Mouse (Mus musculus) ES-CJ7 (cell line): ENCODE measurements at regions not wholly inside any gene's neighbourhood (a gene's known extent, or its start where the extent isn't known, plus 50 kb on each side); places are given as distances from the start of the nearest gene placed in this dataset.

Experiments
- DNase-seq: peaks from one replicate; pipeline ENCODE4 v3.0.0; 2011; ENCODE audit warnings: low read depth, low spot score

DNA sequence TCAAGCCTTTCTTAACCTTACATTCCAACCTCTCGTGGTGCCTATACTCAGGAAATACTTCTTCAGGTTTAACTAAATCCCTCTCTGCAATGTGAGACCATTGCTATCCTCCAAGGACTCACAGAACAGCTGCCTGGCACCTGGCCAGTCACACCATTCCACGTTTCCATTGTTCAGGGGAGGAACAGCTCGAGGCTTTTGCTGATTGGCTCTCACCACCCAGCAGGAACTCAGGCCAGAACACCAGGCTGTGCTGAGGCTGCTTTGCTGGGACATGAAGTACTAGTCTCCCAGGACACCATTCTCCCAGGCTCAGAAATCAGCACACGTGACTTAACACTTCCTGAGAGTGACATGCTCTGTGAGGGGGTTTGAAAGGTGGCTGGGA is 357.6 kb downstream of the Sorl1 start:
- DNase-seq = peak; percentile 46

DNA sequence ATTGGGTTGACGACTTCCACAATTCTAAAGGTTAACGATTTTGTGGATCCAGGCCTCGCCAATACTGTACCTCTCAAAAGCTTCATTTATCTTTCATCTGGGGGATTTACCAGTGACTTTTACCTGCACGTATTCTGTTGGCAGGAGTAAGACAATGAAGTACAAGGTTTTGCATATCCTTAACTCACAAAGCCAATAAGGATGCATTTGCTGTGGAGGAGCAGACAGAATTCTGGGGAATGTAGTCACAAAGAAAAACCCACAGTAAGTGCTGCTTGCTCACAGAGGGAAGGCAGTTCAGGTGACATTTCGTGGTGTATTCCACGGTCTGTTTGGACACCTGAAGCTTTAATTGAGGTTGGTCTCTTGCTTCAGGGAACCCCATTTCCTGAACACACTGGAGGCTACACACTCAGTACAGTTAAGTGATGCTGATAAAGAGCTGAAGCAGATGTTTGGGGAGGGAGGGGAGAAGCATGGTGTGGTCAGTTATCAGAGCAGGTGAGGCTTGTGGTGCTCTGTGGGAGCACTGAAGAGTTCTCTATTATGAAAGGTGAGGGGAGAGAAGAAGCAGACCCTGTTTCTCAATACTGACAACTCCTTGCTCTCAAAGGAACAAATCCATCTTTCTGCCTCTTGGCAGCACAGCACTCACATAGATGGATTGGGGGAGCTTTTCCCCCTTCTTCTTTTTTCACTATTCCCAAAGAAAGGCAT is 358.1 kb downstream of the Sorl1 start:
- DNase-seq = peak; percentile 78

DNA sequence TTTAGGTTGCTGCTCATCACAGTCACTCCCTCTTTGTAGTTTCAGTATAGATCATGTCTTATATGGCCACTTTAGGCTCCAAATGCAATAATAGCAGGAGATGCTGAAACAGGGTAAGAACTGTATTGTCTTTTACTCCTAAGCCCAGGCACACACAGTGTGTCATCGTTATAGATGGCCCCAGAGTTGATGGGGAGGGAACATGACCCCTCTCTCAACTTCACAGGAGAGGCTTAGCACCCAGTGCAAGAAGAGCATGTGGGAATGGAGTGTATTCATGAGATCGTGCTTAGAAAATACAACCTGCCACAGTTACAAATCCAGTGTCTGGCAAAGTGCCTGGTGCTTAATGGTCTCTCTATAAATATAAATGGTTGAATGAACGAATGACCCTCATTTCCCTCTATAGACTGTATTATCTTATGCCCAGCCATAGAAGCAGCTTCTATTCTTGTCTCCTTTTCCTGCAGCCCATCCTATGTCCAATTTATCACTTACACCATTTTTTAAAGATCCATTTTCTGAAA is 363.0 kb downstream of the Sorl1 start:
- DNase-seq = no peak

DNA sequence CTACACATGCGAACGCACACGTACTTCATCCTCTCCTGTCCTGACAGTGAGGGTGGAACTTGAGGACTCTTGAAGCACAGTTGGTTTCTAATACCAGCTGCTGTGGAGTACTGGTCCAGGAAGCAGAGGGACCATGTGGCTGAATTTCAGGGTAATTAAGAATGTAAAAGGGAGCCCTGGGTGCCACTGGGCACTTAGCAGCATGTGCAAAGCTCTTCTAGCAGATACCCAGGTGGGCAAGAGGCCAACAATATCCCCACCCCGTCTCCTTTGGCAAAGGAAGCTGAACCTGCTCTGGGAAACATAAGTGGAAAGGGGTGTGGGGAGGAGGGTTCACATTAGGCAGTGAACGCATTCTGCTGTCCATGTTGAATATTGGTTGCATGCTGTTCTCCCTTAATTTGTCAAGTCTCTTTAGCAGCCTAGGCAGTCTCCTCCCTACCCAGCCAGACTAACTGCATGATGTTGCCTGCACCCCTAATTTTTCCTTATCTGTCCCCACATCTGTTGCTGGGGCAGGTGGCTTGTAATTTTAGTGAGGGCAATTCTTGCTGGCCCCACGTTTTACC is 369.6 kb downstream of the Sorl1 start:
- no peak for DNase-seq

DNA sequence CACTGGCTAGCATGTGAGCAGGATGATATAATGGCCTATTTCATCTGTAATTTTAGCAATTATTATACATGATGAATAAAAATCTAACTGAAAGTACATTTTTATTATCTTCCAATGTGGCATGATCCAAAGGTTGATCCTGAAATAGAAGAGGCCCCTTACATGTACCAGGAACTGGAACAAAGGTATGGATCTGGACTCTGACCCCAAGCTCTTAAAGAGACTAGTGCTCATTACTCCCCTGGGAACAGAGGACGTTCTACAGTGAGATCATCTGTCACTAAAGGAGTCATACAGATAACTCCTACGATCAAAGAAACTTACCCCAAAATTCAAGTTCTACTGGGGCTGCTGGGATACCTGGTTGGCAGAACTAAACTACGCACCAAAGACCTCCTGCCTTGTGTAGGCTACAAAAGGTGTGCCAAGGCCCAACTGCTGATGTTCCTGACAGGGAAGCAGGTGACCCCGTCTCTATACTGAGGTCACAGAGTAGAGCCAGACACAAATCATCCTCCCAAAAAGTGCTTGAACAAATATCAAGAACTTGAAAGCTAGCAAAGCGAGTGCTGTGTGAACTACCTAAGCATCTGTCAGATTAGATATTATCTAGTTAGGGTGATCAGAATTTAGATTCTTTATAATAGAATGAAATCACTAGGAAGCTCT is 378.0 kb downstream of the Sorl1 start:
- no peak for DNase-seq

DNA sequence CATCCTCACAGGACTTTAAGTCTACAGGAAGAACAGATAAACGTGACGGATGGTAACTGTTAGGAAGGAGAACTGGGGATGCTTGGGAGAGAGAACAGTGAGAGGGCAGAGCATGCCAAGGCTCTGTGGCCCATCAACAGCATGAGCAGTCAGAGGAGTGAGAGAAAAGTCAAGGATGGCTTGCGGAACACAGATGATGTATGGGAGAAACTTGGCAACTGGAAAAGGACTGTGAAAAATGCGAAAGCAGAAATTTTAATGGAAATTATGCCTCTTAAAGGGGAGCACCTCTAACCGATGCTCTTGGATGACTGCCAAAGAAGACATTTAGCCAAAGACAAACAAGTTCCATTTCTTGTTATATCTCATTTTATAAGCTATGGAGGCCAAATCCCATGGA is 382.6 kb downstream of the Sorl1 start:
- DNase-seq = no peak

DNA sequence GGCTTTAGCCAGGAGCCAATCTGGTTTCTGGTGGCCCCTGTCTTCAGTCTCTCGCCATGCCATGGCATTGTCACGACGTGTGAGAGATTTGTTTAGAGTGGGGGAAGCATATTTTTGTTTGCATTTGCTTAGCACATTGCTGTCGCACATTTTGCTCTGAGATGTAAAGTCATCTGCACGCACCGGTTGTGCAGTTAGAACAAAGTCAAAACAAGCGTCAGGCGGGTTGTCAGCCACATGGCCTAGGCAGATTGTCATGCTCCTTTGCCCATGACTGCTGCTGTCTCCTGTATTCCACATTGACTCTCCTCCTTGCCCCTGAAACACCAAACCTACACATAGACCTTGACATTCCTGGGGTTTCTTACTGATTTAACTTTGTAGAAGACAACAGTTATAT is 383.6 kb downstream of the Sorl1 start:
- no peak for DNase-seq

DNA sequence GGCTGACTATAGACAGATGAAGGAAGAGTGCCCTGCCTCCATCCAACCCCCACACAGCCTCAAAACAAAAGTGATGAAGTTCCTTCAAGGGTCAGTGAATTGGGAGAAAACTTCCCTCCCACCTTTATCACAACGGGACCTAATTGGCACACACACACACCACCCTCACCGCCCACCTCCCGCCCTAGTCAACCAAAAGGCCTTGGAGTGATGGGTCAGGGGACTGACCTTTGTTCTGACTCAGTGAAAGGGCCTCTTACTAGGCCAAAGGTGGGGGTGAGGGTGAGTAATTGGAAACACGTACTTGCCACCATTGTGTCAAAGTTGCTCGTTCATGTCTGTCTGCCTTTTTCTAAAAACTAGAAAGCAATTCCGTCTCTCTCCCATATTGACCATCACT is 386.4 kb downstream of the Sorl1 start:
- DNase-seq = peak; percentile 2

DNA sequence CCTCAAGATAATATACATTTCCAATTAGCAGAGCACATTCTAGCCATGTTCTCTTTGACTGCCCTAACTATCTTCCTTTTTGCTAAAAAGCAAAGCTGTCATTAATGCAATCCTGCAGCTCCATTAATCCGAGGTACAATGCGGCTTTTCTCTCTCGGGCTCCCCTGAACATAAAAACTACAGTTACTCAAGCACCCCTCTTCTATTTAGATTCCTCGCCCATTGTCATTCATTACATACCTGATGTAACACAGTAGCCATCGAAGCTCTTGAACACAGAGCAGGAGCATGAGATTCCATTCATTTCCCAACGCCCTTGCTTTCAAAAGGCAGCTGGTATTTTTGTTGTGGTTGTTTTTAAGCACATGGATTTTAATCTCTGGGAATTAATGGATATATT is 387.2 kb downstream of the Sorl1 start:
- DNase-seq = peak; percentile 62

DNA sequence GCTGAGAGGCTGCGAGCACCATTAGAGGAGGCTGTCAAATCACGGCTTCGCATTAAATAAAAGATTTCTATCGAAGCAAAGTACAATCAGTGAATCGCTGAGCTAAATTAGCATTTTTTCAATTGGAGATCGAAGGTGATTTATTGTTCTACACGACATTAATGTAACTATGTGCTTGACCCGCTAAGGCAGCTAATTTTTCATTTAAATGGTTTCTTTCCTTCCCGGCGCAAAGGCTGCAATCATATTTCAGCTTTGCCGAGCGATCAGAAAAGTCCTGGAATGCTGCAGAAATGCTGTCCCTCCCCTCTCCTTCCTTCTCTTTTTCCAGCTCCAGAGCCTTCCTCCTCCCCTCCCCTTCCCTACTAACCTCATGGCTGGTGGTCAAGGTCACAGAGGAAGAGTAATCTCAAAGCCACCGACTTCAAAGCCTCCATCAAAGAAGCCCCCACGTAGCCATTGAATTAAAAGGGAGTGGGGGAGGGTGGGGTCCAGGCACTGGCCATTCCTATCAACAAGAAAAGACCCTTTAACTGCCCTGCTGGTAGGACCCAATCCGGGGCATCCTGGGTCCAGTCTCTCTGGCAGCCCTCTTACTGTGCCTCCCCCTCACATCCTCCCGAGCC is 387.8 kb downstream of the Sorl1 start:
- peak; percentile 84 for DNase-seq

DNA sequence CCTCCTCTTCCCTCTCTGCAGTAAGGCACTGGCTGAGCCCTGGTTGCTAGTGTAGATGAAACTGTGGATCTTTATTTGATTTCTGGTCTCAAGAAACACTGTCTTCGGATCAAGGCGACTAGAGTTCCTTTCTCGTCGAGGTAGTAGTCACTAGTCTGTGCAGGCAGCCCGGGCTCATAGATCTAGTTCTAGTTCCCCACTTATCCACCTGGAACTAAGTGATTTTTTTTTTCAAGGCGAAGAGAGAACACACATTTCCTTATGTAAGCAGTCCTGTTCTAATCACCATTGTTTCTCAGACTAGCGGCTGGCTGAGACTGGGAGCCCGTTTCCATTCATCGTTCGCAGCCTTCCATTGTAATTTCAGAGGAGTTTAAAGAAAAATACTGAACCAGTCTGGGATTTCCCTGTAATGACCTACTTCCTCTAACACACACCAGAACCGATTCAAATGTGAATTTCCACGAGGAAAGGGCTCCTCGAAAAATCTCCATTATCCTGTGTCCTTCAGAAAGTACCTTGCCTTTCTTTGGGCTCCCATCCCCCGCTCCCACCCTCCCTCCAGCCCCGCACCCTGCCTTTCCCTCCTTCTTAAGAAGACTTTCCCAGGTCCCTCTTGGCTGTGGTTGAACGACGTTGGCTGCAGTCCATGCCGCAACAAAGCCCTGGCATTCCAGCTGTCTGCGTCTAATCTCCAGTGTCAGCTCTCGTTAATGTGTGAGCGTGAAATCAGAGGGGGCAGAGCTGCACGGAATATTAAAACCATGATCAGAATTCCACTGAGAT is 388.5 kb downstream of the Sorl1 start:
- DNase-seq = peak; percentile 79

DNA sequence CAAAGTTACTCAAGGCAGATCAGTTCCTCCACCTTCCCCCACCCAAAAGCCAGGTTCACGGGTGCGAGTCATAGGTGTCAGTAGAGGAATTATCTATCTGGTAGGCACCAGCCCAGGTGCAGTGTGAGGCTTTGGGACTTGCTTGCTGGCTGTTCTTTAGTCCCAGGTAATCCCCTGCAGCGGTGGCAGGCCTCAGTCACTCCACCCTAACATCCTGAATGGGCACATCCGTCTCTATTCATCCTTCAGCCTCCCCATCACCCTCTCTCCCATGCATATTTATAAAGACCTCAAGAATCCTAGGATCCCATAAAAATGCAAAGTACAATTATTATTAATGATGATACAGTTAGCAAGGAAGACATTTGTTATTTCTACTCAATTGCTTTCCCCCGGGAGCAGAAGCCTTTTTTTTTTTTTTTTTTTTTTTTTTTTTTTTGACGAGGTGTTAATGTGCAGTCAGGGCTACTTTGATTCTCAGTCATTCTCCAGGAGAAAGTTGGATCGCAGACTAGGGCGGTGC is 389.1 kb downstream of the Sorl1 start:
- peak; percentile 56 for DNase-seq

DNA sequence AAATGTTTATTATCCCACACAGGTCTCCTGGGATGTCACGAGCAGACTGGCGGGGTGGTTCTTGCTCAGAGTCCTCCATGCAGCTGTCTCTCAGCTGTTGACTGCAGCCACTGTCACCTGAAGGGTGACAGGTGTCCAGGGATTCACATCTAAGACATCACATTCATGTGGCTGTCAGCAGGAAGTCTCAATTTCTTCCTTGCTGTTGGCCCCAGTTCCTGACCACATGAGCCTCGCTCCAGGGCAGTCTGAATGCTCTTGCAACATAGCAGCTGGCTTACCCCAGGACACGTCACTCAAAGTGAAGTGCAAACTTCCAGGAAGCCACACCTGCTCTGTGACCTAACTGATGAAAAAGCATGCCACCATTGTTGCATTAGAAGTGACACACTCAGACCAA is 402.5 kb downstream of the Sorl1 start:
- no peak for DNase-seq

DNA sequence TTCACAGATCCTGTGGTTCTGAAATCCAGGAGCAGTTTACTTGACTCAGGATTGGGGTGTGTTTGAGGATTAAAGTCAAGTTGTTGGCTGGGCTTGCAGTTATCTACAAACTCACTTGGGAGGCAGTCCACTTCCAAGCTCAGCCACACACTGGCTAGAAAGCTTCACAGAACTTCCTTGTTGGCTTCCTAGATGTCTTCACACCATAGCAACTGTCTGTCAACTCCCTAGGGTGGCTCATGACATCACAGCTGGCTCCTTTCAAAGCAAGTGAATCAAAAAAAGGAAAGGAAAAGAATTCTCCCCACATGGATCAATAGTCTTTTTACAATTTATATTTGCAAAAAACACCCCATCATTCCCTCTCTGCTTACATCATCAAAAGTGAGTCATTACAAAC is 408.9 kb downstream of the Sorl1 start:
- no peak for DNase-seq

DNA sequence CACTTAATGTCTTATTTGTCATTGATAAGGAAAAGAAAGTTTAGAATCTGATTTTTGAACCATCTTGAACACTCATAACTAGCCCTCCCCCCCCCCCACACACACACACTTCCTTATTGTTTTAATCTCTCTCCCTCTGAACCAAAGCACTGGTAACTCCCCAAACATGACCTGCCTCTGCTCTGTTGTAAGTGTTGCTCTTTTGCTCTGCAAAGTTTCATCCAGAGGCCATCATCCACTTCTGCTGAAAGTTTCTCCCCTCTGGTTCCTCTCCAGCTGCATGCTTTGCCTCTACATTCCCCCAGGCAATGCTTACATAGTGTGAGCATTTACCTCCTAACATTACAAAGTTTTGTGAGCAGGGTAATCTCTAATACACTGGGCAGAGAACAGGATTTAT is 418.1 kb downstream of the Sorl1 start:
- DNase-seq = no peak

DNA sequence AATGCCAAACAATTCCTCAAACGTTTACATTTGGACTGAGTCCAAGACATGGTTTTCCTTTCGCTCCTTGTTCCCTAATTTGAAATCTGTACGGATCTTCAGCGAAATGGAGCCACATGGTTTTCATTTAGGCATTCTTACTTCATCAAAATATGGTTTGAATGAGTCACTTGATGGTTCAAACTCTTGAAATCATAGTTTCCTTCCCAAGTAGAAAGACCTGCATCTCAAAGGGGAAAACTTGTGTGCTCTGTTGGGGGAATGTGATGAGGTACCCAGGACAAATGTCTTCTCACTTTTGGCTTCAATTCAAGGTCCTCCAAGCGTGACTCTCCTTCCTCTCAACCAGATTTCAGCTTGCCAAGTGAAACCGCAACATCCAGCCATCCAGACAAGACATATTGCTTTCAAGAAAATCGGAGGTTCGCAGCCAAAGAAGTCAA is 418.6 kb downstream of the Sorl1 start:
- DNase-seq = no peak

DNA sequence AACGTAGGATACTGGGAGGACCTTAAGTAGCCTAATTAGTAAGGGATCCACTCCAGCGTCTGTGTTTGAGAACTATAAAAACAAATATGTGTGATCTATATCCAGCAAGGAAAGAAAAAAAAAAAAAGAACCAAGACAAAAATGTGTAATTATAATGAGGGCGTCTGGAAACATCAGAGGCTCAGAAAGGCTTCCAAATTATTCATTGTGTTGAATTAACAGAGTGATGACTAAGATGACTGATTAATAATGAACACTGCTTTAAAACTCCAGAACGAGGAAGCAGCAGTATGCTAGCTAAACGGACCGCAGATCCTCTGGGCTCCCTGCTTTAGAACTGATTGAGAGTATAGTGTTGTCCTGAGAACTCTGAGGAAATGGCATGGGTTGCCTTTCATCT is 421.0 kb downstream of the Sorl1 start:
- no peak for DNase-seq

DNA sequence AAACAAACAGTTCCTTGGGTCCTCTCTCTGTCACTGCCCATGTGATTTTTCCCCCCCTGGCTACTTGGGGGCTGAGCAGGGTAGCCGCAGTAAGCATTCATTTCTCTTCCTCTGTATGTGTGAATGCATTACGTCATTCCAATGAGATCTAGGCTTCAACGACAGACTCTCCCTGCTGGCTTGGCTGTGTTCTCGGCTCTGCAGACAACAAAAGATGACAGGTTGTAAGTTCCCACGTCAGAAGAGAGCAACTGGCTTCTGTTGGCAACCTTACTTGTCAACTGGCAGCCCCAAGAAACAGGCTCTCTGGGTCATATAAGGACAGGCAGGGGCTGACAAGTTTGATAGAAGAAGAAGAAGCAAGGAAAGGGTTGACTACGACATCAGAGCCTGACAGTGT is 423.4 kb downstream of the Sorl1 start:
- DNase-seq = no peak

DNA sequence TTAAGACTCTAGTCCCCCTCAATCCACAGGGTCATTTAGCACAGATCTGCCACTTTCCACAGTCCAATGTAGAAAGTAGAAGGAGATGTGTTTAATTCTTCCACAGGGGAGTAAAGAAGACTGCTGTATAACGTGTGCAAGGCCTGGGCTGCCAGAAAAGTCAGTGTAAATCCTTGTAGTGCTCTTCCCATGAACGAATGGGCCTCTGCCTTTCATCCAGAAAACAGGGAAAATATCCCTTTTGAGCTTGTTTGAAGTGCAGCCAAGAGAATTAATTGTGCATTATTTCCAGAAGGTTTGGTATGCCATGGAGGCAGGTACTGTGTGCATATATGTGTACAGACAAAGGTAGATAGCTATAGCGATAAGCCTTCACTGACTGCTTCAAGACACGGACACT is 425.1 kb downstream of the Sorl1 start:
- no peak for DNase-seq

DNA sequence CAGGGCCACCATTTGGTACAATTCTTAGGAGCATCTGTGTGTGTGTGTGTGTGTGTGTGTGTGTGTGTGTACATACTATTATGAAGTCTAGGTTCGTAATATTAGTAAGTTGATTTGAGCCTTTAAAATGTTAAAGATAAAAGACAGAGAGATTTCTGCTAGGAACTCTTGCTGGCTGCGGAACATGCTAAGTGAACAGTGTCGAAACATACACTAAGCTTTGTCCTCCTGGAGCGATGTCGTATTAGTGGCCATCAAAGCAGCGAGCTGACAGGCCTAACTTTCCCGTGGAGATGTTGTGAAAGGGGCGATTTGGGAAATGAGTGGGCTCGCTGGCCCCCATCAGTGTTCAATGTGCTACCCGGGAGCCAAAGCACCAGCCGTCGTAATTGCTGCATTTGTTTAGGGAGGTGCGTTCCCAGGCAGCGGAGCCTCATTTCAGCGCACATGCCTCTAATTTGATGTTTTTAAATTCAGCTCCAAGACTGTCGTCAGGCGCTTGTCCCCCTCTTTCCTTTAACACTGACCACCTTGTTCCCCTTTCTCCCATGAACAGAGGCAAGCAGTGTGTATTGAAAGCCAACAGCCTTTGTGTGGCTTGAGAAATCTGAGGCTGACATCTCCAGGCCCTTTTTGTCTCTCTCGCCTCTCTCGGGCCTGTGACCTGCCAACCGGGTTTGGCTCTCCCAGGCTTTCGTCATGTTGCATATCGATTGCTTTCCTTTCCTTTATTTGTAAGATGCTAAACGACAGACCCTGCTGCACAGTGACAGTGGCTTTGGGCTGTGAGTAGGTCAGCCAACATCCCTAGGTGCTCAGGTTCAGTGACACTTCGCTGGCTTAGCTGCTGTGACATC is 426.3 kb downstream of the Sorl1 start:
- DNase-seq = no peak
